In genomic region chr2:30700471-30700870, GRCm38 (mm10) we compare ENCODE assay signal across 7 mouse cellular contexts.
DNase-seq lines count a peak whose midpoint lies in the region; ATAC-seq and TF ChIP-seq lines count a peak whose summit lies in the region.

No protein-coding gene starts in this region.

- no peak for TF ChIP-seq CTCF in layer of hippocampus, adult 2 months (conservative IDR thresholded peaks at IDR 0.05)

- H3K9ac ChIP-seq in forebrain, embryonic 13.5 days: peak overlapping the region; percentile 16; the same call in 1 of the 2 replicates
- H3K9ac ChIP-seq in neural tube, embryonic 13.5 days: no peak overlapping the region

- H3K4me2 ChIP-seq in forebrain, embryonic 13.5 days: peak overlapping the region; percentile 42
- no peak overlapping the region for H3K4me2 ChIP-seq in neural tube, embryonic 13.5 days

- no peak for ATAC-seq in forebrain, embryonic 13.5 days
- no peak for ATAC-seq in neural tube, embryonic 13.5 days (ENCODE audit: low read depth)

- no peak overlapping the region for H3K4me3 ChIP-seq in layer of hippocampus, adult 2 months
- no peak overlapping the region for H3K4me3 ChIP-seq in forebrain, embryonic 13.5 days
- H3K4me3 ChIP-seq in limb, embryonic 10.5 days: no peak overlapping the region
- no peak overlapping the region for H3K4me3 ChIP-seq in neural tube, embryonic 13.5 days

- H3K27me3 ChIP-seq in forebrain, embryonic 13.5 days: no peaks in the 10 kb centered on the region
- H3K27me3 ChIP-seq in limb, embryonic 10.5 days (ENCODE audit: low read depth, poor library complexity, severe bottlenecking): no peaks in the 10 kb centered on the region
- no peaks in the 10 kb centered on the region for H3K27me3 ChIP-seq in neural tube, embryonic 13.5 days

- peaks cover 32% of the 10 kb centered on the region for H3K4me1 ChIP-seq in forebrain, embryonic 13.5 days
- H3K4me1 ChIP-seq in limb, embryonic 10.5 days: peaks cover 39% of the 10 kb centered on the region
- peaks cover 54% of the 10 kb centered on the region for H3K4me1 ChIP-seq in neural tube, embryonic 13.5 days (replicated peaks)

- no peak for DNase-seq in layer of hippocampus, adult 2 months (ENCODE audit: low spot score in 2 of 2)
- DNase-seq in layer of hippocampus, postnatal 25 days (ENCODE audit: extremely low spot score in 1 of 2, low spot score in 1 of 2): no peak
- no peak for DNase-seq in limb, embryonic 10.5 days (ENCODE audit: low spot score)
- DNase-seq in layer of hippocampus, adult 9-10 months (ENCODE audit: low spot score): no peak
- no peak for DNase-seq in urinary bladder, postnatal 25 days (ENCODE audit: low spot score)

- H3K27ac ChIP-seq in layer of hippocampus, adult 2 months: peak overlapping the region; percentile 94
- peak overlapping the region; percentile 78 for H3K27ac ChIP-seq in forebrain, embryonic 13.5 days
- H3K27ac ChIP-seq in limb, embryonic 10.5 days: peak overlapping the region; percentile 83
- peak overlapping the region; percentile 85 for H3K27ac ChIP-seq in neural tube, embryonic 13.5 days (replicated peaks)

- no peaks in the 10 kb centered on the region for H3K36me3 ChIP-seq in forebrain, embryonic 13.5 days (ENCODE audit: poor library complexity, severe bottlenecking)
- peaks cover 4% of the 10 kb centered on the region for H3K36me3 ChIP-seq in limb, embryonic 10.5 days
- H3K36me3 ChIP-seq in neural tube, embryonic 13.5 days: no peaks in the 10 kb centered on the region

- 100% methylated on average over 1 of the region's 1 CpGs for WGBS in forebrain, embryonic 13.5 days
- 91% methylated on average over 1 of the region's 1 CpGs for WGBS in limb, embryonic 10.5 days
- 100% methylated on average over 1 of the region's 1 CpGs for WGBS in neural tube, embryonic 13.5 days

- no peaks in the 10 kb centered on the region; the same call in 1 of the 2 replicates for H3K9me3 ChIP-seq in forebrain, embryonic 13.5 days (replicated peaks)
- H3K9me3 ChIP-seq in limb, embryonic 10.5 days (replicated peaks): 0 out of 2 replicates have a peak, but pooled peaks cover 2% of the 10 kb centered on the region
- no peaks in the 10 kb centered on the region; the same call in 1 of the 2 replicates for H3K9me3 ChIP-seq in neural tube, embryonic 13.5 days
